Mouse (Mus musculus): ENCODE results near the gene Cdk5rap1.
"Not testable (repeated sequence)": the region's sequence is repeated elsewhere in the genome, so short reads cannot be mapped to it uniquely, and the experiment has no call there.

The Cdk5rap1 gene

GRCm38 (mm10) chr2:154374807-154375601 is 2.2 kb upstream of the Cdk5rap1 start:
- DNase-seq (ENCODE audit: low read depth, low spot score): no peak

GRCm38 (mm10) chr2:154373961-154374632 is 1.3 kb upstream of the Cdk5rap1 start:
- peak; percentile 57 for DNase-seq (ENCODE audit: low read depth, low spot score)

DNA sequence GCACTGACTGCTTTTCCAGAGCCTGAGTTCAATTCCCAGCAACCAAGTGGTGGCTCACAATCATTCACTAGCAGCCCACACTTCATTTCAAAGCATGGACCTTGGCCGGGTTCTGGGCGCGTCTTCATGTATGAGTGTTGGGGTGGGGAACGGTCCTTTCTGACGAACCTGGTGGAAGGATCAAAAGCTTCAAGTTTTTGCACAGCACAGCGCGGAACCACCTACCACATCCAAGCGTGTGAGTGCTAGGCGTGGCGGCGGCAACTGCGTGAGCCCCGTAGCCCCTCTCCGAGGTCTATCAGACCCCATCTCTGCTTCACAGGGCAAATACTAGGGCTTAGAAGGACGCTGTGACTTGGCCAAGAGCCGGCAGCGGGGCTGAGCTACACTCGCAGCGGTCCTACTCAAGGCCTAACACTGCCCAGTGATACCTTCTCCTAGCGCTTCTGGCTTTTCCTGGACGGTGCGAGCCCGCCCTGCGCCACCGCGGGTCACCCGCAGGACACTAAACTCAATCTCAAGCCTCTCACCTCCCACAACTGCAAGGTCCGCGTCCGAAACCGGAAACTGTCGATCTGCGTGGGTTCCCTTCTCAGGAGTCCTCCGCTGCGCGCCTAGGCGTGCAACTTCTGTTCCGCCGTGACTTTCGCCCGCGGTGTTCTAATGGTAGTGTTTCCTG is 520 bp downstream of the Cdk5rap1 start:
- peak; percentile 74 for DNase-seq (ENCODE audit: low read depth, low spot score)

DNA sequence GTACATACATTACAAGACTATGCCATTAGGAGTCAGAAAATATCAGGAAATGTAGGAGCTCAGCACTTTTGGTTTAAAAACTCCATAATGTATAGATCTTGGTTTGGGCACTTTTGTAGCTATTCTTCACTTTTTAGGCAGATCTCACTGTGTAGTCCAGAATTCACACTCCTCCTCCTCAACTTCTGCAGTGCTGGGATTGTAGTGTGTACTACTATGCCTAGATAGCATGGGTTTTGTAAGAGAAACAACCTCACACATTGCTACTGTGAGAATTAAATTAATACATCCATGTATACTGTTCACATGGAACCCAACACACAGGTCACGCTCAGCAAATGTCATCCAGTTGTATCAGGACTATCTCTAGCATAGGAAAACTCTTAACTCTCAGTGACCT is 5.3 kb downstream of the Cdk5rap1 start:
- no peak for DNase-seq (ENCODE audit: low read depth, low spot score)

- DNase-seq (ENCODE audit: low read depth, low spot score): not testable (repeated sequence)
Measured at GRCm38 (mm10) chr2:154354000-154354425, 18.8 kb downstream of the Cdk5rap1 start.

DNA sequence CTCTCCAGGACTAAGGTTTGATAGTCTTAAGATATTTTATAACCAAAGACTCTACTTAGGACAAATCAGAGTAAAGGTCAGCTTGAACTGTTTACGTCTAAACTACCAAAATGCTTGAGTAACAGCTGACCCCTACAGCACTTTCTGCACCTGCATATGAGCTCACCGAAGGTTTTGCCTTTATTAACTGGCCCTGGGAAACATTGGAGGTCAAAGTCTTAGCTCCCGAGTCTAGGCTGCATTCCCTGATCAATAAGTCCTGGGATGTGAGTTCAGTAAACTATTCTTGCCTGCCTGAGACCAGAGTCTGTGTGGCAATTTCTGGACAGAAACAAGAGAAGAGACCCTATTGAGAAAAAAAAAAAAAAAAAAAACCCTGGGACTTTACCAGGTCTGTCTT is 24.7 kb downstream of the Cdk5rap1 start:
- no peak for DNase-seq (ENCODE audit: low read depth, low spot score)

GRCm38 (mm10) chr2:154339356-154339755 is 33.5 kb downstream of the Cdk5rap1 start:
- DNase-seq (ENCODE audit: low read depth, low spot score): no peak

DNA sequence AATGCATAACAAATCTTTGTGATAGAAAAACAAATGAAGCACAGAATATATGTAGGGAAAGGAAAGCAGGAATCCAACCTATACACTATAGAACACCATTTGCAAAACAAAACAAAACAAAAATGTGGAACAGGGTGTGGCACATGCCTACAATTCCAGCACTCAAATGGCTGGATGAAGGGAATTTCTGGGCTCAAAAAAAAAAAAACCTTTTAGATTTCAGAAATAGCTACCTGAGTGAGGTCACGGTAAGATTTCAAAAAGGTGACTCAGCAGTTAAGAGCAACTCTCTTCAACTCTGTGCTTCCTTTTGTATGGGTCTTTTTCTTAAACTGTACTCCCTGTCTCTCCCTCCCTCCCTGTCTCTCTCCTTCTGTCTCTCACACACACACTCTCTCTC is 34.6 kb downstream of the Cdk5rap1 start:
- no peak for DNase-seq (ENCODE audit: low read depth, low spot score)

- DNase-seq (ENCODE audit: low read depth, low spot score): no peak
Measured at GRCm38 (mm10) chr2:154335572-154335971, 37.2 kb downstream of the Cdk5rap1 start.

GRCm38 (mm10) chr2:154326852-154327251 is 46.0 kb downstream of the Cdk5rap1 start:
- peak; percentile 52 for DNase-seq (ENCODE audit: low read depth, low spot score)

- not testable (repeated sequence) for DNase-seq (ENCODE audit: low read depth, low spot score)
Measured at GRCm38 (mm10) chr2:154313771-154314170, 59.0 kb downstream of the Cdk5rap1 start.

GRCm38 (mm10) chr2:154306927-154307326 is 65.9 kb downstream of the Cdk5rap1 start, which contains the start of gene Bpifb9b:
TSS of gene Bpifb9b (plus strand) at chr2:154307227.
- DNase-seq (ENCODE audit: low read depth, low spot score): not testable (repeated sequence)

- DNase-seq (ENCODE audit: low read depth, low spot score): not testable (repeated sequence)
Measured at GRCm38 (mm10) chr2:154304604-154305003, 68.2 kb downstream of the Cdk5rap1 start.

DNA sequence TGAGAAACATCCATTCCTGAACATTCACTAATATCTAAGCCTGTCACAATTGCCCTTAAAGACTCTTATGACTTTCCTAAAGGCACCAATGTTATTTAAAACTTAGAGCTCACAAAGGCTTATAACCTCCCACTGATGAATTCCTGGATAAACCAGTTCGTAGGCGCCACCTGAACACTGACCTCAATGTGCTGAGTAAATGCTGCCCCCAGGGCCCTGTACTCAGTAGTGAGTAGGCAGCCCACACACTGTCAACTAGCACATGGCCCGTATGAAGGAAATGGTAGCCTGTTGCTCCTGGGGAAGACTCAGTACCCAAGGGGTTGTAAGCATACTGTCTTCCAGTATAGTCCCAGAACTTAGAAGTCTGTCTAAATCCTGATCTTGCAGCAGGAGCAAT is 71.0 kb downstream of the Cdk5rap1 start:
- no peak for DNase-seq (ENCODE audit: low read depth, low spot score)

DNA sequence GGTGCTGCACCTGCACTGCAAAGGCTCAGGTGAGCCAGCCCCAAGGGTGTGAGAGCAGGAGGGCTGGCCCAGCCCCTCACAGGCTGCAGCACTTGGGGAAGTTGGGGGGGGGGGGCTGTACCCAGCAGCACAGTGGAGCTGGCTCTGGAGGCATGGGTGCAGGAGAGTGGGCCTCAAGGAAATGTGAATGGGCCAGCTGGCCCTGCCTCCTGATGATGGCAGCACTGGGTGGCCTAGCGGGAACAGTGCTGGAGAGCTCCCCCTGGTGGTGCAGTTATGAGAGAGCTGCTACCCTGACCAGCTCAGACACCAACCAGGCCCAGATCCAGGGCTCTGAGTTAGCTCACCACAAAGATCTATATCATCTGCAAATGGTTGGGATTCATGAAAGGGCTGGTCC is 72.3 kb downstream of the Cdk5rap1 start:
- peak; percentile 47 for DNase-seq (ENCODE audit: low read depth, low spot score)

GRCm38 (mm10) chr2:154294746-154295145 is 78.1 kb downstream of the Cdk5rap1 start:
- not testable (repeated sequence) for DNase-seq (ENCODE audit: low read depth, low spot score)

GRCm38 (mm10) chr2:154292833-154293232 is 80.0 kb downstream of the Cdk5rap1 start:
- no peak for DNase-seq (ENCODE audit: low read depth, low spot score)

DNA sequence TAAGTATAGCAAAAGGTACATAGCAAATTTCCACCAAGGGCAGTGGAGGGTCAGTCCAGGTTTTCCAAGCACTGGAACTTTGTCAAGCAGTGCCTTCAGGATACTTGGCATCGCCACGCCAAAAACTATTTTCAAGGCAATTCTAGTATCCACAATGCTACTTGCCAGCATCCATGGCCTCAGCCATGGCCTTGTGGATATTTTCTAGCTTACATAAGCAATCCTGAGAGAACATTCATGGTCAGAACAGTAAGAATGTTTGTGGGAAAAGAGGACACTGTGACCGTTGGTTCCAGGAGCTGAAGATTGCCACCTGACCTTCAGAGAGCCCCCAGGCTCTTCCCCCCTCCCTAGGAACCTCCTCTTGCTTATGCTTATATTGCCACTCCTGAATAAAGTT is 80.9 kb downstream of the Cdk5rap1 start:
- not testable (repeated sequence) for DNase-seq (ENCODE audit: low read depth, low spot score)

Data from c-Kit-negative CD71-positive TER-119-positive erythroid progenitor cells, embryonic 14.5 days (primary cell).